In the genomic region with DNA sequence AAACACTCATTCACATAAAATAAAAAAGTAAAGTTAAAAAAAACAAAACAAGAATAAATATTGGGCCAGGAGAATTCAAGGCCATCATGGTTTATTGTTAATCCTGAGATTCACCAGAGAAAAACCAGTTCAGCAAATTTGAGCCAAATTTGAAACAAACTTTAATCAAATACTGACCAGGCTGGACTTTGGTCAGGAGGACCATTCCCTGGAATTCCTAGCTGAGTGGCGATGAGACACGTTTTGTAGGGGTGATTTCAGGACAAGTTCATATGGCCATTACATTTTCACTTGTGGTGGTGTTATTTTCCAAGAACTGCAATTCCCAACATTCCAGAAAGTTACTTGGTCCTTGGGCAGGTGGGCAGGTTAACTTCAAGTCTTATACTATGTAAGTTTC, we compare ENCODE assay signal across 27 mouse cellular contexts. TPM values are rescaled to one million over a fixed set of nuclear protein-coding genes. Genes with fewer than 3 reads are reported as not detected.
A peak's percentile ranks its signal among the peaks of the same experiment; 100 is the strongest.
DNase-seq lines count a peak whose midpoint lies in the region; ATAC-seq and TF ChIP-seq lines count a peak whose summit lies in the region.
"Had no signal": no experiment of that assay in that cellular context is flagged by ENCODE, and none has a peak within 500 bp of the region (broad histone marks: within the 10 kb centered on the region; RNA-seq: fewer than 3 reads in every experiment).

No protein-coding gene starts in this region.

- H3K4me2 ChIP-seq in kidney, embryonic 14.5 days (replicated peaks; ENCODE audit: low read depth, low read length), result no peak overlapping the region
- no peak overlapping the region for H3K4me2 ChIP-seq in midbrain, embryonic 16.5 days (ENCODE audit: low read length)
- H3K4me2 ChIP-seq: embryonic facial prominence, embryonic 13.5 days; forebrain, embryonic 12.5 days; forebrain, embryonic 15.5 days; heart, embryonic 13.5 days; hindbrain, embryonic 14.5 days had no signal

- H3K36me3 ChIP-seq in kidney, adult 2 months (ENCODE audit: control insufficient read depth, insufficient read depth, low read length), result peaks cover 3% of the 10 kb centered on the region; the same call in 1 of the 2 replicates
- peaks cover 32% of the 10 kb centered on the region for H3K36me3 ChIP-seq in kidney, embryonic 14.5 days (ENCODE audit: control insufficient read depth, insufficient read depth, low read length)
- H3K36me3 ChIP-seq in midbrain, embryonic 16.5 days (ENCODE audit: control insufficient read depth, insufficient read depth, low read length), result peaks cover 2% of the 10 kb centered on the region; the same call in 1 of the 2 replicates

- H3K27ac ChIP-seq in kidney, adult 2 months (ENCODE audit: insufficient read depth, low read depth, low read length), result peak overlapping the region; percentile 83
- no peak overlapping the region for H3K27ac ChIP-seq in kidney, embryonic 14.5 days (ENCODE audit: low read depth, low read length)
- H3K27ac ChIP-seq in layer of hippocampus, adult 2 months, result peak overlapping the region; percentile 73; the same call in 1 of the 2 replicates
- no peak overlapping the region for H3K27ac ChIP-seq in midbrain, embryonic 16.5 days (ENCODE audit: low read length)
- H3K27ac ChIP-seq: embryonic facial prominence, embryonic 10.5 days; embryonic facial prominence, embryonic 13.5 days; forebrain, embryonic 12.5 days; forebrain, embryonic 15.5 days; heart, adult 2 months; heart, embryonic 10.5 days; heart, embryonic 13.5 days; hindbrain, embryonic 14.5 days had no signal

- no peak for TF ChIP-seq POLR2A in kidney, adult 2 months (IDR thresholded peaks at IDR 0.05; ENCODE audit: low read depth, low read length)

- WGBS in kidney, adult 2 months, result 74% methylated on average over 2 of the region's 2 CpGs
- 94% methylated on average over 2 of the region's 2 CpGs for WGBS in kidney, embryonic 14.5 days
- 97% methylated on average over 2 of the region's 2 CpGs for WGBS in midbrain, embryonic 16.5 days

- H3K4me3 ChIP-seq in kidney, adult 2 months (ENCODE audit: insufficient read depth, low read depth, low read length), result no peak overlapping the region
- H3K4me3 ChIP-seq in kidney, embryonic 14.5 days (ENCODE audit: low read length), result no peak overlapping the region
- no peak overlapping the region for H3K4me3 ChIP-seq in layer of hippocampus, adult 2 months
- H3K4me3 ChIP-seq in midbrain, embryonic 16.5 days (ENCODE audit: low read depth, low read length), result no peak overlapping the region
- H3K4me3 ChIP-seq: embryonic facial prominence, embryonic 10.5 days; embryonic facial prominence, embryonic 13.5 days; erythroblast, embryonic 14.5 days; forebrain, embryonic 12.5 days; forebrain, embryonic 15.5 days; heart, adult 2 months; heart, embryonic 10.5 days; heart, embryonic 13.5 days had no signal

- H3K9ac ChIP-seq in kidney, embryonic 14.5 days (ENCODE audit: low read depth, low read length), result no peak overlapping the region
- H3K9ac ChIP-seq in midbrain, embryonic 16.5 days (ENCODE audit: low read depth, low read length), result no peak overlapping the region
- H3K9ac ChIP-seq: embryonic facial prominence, embryonic 13.5 days; forebrain, embryonic 12.5 days; forebrain, embryonic 15.5 days; heart, embryonic 13.5 days; hindbrain, embryonic 14.5 days had no signal

- DNase-seq in kidney, adult 2 months, result peak; percentile 93
- no peak for DNase-seq in layer of hippocampus, adult 2 months (ENCODE audit: low spot score in 2 of 2)
- DNase-seq in layer of hippocampus, adult 11-12 months (ENCODE audit: low spot score), result no peak
- peak; percentile 57 to 61 for DNase-seq in kidney, postnatal 25 days
- DNase-seq: adrenal gland, adult 8-10 months; adrenal gland, postnatal 25 days; cerebellum, adult 11-12 months; cerebellum, adult 8-10 months; cerebellum, postnatal 10 days; cerebellum, postnatal 36 days; embryo, embryonic 11 days; gastrocnemius, postnatal 10 days; gastrocnemius, postnatal 36 days; heart, adult 2 months; heart, postnatal 14 days; heart, postnatal 4 days had no signal

- TF ChIP-seq CTCF in kidney, adult 2 months (conservative IDR thresholded peaks at IDR 0.05; ENCODE audit: insufficient read depth, insufficient read length, low read depth, low read length), result no peak
- no peak for TF ChIP-seq CTCF in layer of hippocampus, adult 2 months (conservative IDR thresholded peaks at IDR 0.05)

- no peaks in the 10 kb centered on the region for H3K9me3 ChIP-seq in kidney, embryonic 14.5 days (ENCODE audit: control insufficient read depth, low read length)
- no peaks in the 10 kb centered on the region for H3K9me3 ChIP-seq in midbrain, embryonic 16.5 days (replicated peaks; ENCODE audit: control insufficient read depth, low read length, poor library complexity, severe bottlenecking)
- H3K9me3 ChIP-seq: embryonic facial prominence, embryonic 10.5 days; embryonic facial prominence, embryonic 13.5 days; forebrain, embryonic 12.5 days; forebrain, embryonic 15.5 days; heart, embryonic 10.5 days; heart, embryonic 13.5 days had no signal

- peaks cover 33% of the 10 kb centered on the region; the same call in 1 of the 2 replicates for H3K4me1 ChIP-seq in kidney, adult 2 months (ENCODE audit: control insufficient read depth, insufficient read depth, low read length)
- H3K4me1 ChIP-seq in kidney, embryonic 14.5 days (ENCODE audit: control insufficient read depth, insufficient read depth, low read length), result no peaks in the 10 kb centered on the region
- no peaks in the 10 kb centered on the region for H3K4me1 ChIP-seq in midbrain, embryonic 16.5 days (ENCODE audit: control insufficient read depth, insufficient read depth, low read length)
- H3K4me1 ChIP-seq: embryonic facial prominence, embryonic 10.5 days; embryonic facial prominence, embryonic 13.5 days; forebrain, embryonic 12.5 days; forebrain, embryonic 15.5 days; heart, embryonic 10.5 days; heart, embryonic 13.5 days had no signal

- no peak for ATAC-seq in kidney, embryonic 14.5 days (ENCODE audit: low FRiP score, low TSS enrichment)
- no peak for ATAC-seq in midbrain, embryonic 16.5 days
- ATAC-seq: CD4-positive, CD25-positive, alpha-beta regulatory T cell, adult 4 months; forebrain, embryonic 15.5 days had no signal

- no peaks in the 10 kb centered on the region for H3K27me3 ChIP-seq in kidney, adult 2 months (replicated peaks; ENCODE audit: control insufficient read depth, insufficient read depth, low read length)
- H3K27me3 ChIP-seq in kidney, embryonic 14.5 days (ENCODE audit: control insufficient read depth, insufficient read depth, low read length), result no peaks in the 10 kb centered on the region
- no peaks in the 10 kb centered on the region for H3K27me3 ChIP-seq in midbrain, embryonic 16.5 days (ENCODE audit: control insufficient read depth, insufficient read depth, low read depth, low read length)
- H3K27me3 ChIP-seq: embryonic facial prominence, embryonic 13.5 days; forebrain, embryonic 12.5 days; forebrain, embryonic 15.5 days; heart, embryonic 13.5 days had no signal

RNA-seq across cellular contexts. Expression of a gene that starts 14.1 kb away (rescaled TPM):
- 226 and 357 TPM in 2 replicates for polyA plus RNA-seq in kidney, adult 2 months (2012; rRNA removed)
- 15.3 and 28.6 TPM in 2 replicates for polyA plus RNA-seq in kidney, embryonic 14.5 days (2014; fragmentation: Nextera tagmentation; extraction: Ambion mirVana)
- total RNA-seq in layer of hippocampus, adult 2 months (2021), result 10 to 100 TPM; 33.2 to 34.5 TPM
- polyA plus RNA-seq in midbrain, embryonic 16.5 days (2015; fragmentation: Nextera tagmentation; extraction: Ambion mirVana), result 19.4 and 20.9 TPM in 2 replicates

RNA-seq across cellular contexts. Expression of a gene that starts 56.8 kb away (rescaled TPM):
- polyA plus RNA-seq in kidney, adult 2 months (2012; rRNA removed), result 97.9 and 98.2 TPM in 2 replicates
- 79.1 and 98.3 TPM in 2 replicates for polyA plus RNA-seq in kidney, embryonic 14.5 days (2014; fragmentation: Nextera tagmentation; extraction: Ambion mirVana)
- total RNA-seq in layer of hippocampus, adult 2 months (2021), result 10 to 100 TPM; 50.9 to 51.6 TPM
- polyA plus RNA-seq in midbrain, embryonic 16.5 days (2015; fragmentation: Nextera tagmentation; extraction: Ambion mirVana), result 111 and 121 TPM in 2 replicates

RNA-seq across cellular contexts. Expression of a gene that starts 57.1 kb away (rescaled TPM):
- 26.5 and 31.5 TPM in 2 replicates for polyA plus RNA-seq in kidney, adult 2 months (2012; rRNA removed)
- polyA plus RNA-seq in kidney, embryonic 14.5 days (2014; fragmentation: Nextera tagmentation; extraction: Ambion mirVana), result 10.8 and 17.4 TPM in 2 replicates
- 10 to 100 TPM; 80.9 to 82.4 TPM for total RNA-seq in layer of hippocampus, adult 2 months (2021)
- 32.2 and 34.4 TPM in 2 replicates for polyA plus RNA-seq in midbrain, embryonic 16.5 days (2015; fragmentation: Nextera tagmentation; extraction: Ambion mirVana)

Comparison
In these comparisons a context has a peak if more than half of its experiments do, and no peak if none do; other contexts are left out.
1. H3K27ac ChIP-seq: peak in kidney, adult 2 months (single experiment) and layer of hippocampus, adult 2 months (single experiment); none in kidney, embryonic 14.5 days (single experiment) and midbrain, embryonic 16.5 days (single experiment).
2. DNase-seq: peak in kidney, adult 2 months (single experiment) and kidney, postnatal 25 days (2 of 2); none in layer of hippocampus, adult 2 months (0 of 2) and layer of hippocampus, adult 11-12 months (single experiment).